Mouse (Mus musculus) B cell, adult 2 months (primary cell): ENCODE data around the gene Wnt3a.

Source experiments
- DNase-seq, 2 experiments: peaks; one replicate each; pipeline ENCODE4 v3.0.0; 2022

The Wnt3a gene

DNA sequence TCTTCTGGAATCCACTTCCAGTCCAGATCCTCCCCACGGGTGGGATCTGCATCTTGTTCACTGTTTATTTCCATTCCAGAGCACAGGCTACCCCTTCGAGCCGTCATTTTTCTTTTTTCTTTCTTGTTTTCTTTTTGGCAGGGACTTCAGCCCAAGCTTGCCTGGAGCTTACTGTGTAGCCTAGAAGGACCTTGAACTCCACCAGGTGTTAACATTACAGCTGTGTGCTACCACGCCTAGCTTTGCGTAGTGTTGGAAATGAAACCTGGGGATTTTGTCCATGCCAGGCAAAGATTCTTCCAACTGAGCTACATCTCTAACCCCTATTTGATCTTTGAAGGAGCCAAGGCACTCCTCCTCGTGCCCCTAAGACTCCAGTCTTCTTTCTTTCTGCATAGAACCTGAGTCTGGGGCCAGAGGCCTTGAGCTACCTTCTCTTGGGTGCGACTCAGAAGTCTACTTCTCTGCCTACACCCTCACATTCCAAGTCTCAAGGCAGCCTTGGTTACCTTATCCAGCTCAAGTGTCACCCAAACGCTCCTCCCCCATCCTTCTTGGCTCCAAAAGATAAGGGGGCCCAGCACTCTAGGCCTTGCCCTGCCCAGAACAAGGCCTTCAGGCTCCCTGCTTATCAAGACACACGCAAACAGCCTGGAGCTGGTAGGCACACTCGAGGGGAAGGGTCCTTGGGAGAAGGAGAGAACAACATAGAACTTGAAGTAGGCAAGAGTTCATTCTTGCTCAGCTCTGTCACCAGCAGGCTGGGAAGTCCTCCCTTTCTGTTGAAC lies 29.7 kb downstream of the Wnt3a start:
- DNase-seq, result no peak

DNA sequence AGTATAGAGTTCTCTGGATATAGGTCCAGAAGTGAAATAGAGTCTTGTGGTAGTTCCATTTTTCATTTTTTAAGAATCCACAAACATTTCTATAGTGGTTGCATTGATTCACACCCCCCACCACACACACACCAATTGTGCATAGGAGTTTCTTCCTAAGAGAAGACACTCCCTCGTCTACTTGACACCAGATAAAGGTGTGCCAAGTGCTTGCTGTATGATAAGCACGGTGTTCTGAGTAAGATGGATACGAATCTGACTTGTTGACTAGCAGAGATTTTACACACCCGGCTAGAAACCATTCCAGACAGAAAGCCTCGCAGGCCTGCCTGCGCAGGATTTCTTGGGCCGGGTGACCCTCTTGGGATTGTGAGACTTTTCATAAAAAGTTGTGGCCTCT lies 30.9 kb downstream of the Wnt3a start:
- no peak for DNase-seq

- no peak for DNase-seq
Observed at GRCm38 (mm10) chr11:59248101-59248500, 42.5 kb downstream of the Wnt3a start.

DNA sequence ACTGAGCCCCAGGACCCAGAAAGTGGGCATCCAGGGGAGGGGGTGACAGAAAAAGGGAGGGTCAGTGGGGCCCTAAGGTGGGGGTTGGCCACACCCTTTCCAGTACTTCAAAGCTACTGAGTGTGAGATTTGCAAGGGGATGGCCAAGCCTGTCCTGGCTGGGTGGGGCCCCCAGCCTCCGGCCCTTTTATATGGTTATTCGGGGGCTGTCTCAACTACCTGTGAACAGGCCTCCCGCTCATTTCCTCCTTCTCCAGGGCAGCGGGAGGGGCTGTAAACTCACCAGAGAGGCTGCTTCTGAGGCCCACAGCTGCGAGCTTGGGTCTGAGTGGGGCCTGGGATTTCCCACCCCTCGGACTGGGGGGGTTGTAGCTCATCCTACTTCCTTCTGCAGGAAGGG lies 46.7 kb downstream of the Wnt3a start:
- no peak for DNase-seq

DNA sequence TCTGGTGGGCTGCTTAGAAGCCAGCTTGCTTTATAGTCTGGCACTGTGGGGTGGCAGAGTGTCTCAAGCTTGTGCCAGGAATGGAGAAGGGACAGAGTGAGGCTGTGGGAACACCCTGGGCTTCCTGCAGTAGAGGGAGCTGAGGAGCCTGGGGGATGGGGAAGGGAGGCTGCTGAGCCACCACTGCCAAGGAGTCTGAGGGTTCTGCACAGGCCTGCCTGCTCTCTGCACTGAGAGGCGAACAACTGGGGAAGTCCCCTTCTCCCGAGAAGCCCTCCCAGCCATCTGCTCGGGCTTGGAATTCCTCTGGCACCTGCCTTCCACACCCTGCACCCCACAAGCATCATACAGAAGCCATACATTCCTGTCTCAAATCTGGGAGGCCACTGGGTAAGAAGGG lies 48.7 kb downstream of the Wnt3a start:
- DNase-seq, result no peak

DNA sequence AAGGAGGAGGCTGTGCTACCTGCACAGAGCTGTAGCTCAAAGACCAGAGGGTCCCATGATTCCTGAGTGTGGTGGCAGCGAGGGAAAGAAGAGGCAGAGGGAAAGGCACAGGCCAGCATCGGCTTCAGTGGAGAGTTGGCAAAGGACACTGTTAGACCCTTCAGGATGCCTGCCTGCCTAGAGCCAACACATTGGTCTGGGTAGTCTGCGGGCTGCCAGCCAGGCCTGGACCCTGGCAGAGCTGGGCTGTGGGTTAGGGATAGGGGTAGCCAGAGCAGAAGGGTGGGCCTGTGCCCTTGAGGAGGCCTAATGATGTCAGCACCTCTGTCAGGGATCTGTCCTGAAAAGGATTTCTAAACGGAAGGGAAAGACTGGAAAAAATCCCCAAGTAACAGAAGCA lies 50.8 kb downstream of the Wnt3a start:
- DNase-seq, result no peak

DNA sequence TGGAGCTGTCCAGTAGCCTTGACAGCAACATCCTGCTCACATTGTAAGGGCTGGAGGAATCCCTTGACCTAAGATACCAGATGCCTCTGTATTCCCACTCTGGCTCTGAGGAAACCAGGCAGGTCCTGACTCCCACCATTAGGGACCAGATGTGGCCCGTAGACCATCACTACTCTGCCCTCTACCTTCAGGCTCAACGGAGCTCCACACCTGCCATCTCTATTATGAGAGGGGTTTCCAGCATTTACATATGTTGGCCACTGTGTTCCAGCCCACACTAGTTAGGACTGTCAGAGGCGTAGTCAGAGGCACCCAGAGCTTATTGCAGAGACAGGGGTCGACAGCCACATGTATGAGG lies 51.1 kb downstream of the Wnt3a start:
- no peak for DNase-seq

DNA sequence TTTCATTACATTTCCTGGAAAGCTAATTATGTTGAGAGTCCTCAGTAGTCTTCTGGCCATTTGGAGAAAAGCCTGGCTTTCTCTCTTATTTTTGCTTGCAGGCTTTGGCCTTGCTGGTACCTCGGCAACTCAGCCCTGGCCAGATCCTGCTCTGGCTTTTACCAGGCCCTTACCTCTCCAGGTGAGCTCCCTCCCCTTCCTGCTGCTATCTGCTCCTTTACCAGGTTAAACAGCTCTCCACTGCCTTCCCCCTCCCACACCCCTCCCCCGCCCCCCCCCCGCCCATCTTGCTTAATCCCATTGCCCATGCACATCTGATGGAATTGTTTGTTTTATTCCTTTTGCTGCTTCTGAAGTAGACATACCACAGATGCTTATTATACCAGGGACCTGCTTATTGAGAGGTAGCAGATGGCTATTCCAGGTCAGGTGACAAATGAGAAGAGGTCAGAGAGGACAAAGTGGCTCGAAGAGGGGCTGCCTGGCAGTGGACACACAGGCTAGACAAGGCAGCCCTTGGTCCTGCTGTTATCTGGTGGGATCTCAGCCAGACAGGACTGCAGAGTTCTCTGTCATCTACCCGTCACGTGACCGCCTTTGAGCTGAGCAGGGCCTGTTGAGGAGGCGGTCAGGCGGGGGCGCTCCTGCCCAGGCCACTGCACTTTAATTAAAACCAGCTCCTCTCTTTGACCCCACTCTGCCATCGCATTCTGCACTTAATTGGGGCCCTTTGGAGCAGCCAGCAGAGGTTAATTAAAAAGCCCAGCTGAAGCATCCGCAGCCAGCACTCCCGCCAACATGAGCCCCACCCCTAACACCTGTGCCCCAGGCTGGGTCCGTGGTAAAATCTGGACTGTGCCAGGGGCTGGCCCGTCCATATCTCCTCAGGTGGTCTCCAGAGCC lies 51.8 kb downstream of the Wnt3a start:
- DNase-seq, result peak; percentile 43 to 52

DNA sequence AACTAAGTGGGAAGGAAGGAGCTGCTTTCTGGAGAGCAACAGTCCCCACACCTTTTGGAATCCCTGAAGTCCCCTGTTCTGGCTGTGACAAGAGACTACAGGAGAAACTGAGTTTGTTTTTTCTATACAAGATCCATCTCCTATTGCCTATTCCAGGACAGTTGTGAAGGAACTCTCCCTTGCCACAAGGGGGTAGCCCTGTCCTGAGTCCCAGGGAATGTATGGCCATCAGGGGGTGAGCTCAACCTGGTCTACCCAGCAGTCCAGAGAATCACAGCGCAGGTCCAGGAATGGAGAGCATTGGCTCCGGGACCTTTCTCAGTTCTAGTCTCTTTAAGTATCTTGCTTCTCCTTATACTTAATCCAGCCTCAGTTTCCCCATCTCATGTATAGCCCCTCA lies 57.8 kb downstream of the Wnt3a start:
- DNase-seq, result no peak

GRCm38 (mm10) chr11:59230144-59230760 lies 60.3 kb downstream of the Wnt3a start:
- DNase-seq, result peak; percentile 71 to 73

GRCm38 (mm10) chr11:59228122-59228953 lies 62.2 kb downstream of the Wnt3a start, which contains the start of gene Arf1:
Gene Arf1 (minus strand): TSS chr11:59228270.
- DNase-seq, result peak; percentile 98

DNA sequence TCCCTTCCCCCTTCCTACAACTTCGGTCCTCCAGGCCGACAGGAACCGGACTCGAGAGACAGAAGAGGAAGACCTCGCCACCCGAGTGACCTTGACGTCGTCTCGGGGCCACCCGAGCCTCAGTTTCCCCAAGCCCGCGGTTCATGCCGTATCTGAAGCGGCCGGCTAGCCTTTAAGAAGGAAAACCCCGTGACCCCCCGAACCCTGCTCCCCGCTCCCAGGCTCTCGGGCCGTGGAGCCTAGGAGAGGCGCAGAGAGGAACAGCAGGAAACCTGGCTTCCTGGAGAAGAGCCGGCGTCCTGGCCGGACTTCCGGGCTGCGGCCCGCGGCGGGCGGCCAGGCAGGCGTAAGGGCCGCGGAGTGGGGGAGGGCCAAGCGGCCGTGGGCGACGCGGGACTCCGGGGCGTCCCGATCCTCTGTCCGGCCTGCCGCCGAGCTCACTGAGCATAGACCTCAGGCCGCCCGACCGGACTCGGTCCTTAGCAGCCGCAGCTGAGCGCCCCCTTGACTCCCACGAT lies 62.9 kb downstream of the Wnt3a start:
- peak in 1 of 2 experiments; percentile 34 for DNase-seq

- DNase-seq, result peak in 1 of 2 experiments; percentile 25
Observed at GRCm38 (mm10) chr11:59226787-59227603, 63.6 kb downstream of the Wnt3a start.

DNA sequence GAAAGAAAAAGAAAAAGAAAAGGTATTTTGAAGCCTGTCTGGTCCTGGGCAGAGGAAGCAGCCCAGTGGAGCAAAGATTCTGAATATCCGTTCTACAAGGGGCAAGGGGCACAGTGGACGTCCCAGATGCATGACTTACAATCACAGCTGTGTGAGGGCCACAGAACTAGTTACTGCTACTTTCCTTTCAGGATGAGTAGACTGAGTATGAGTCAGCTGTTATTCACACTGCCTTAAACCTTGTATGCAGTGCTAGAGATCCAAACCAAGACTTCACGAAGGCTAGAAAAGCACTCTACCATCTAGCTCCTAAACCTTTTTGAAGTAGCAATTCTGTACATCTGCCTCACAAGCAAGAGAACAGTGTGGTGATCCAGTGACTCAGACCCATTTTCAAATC lies 64.3 kb downstream of the Wnt3a start:
- no peak for DNase-seq

GRCm38 (mm10) chr11:59225167-59225566 lies 65.4 kb downstream of the Wnt3a start:
- no peak for DNase-seq

DNA sequence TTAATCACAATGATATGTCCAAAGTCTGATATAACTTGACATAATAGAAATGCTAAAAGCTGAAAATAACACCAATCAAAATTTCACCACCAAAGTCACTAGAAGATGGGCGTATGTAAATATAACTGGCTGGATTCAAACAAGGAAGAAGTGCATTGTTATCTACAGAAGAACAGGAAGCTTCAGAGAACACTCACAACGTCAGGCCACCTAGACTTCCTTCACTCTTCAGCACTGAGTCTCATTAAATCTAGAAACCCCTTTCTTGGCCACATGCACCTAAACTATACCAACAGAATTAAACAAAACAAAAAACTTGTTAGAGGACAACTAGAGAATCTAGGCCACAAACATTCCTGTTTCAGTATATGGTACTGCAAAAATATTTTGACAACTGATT lies 66.1 kb downstream of the Wnt3a start:
- no peak for DNase-seq

DNA sequence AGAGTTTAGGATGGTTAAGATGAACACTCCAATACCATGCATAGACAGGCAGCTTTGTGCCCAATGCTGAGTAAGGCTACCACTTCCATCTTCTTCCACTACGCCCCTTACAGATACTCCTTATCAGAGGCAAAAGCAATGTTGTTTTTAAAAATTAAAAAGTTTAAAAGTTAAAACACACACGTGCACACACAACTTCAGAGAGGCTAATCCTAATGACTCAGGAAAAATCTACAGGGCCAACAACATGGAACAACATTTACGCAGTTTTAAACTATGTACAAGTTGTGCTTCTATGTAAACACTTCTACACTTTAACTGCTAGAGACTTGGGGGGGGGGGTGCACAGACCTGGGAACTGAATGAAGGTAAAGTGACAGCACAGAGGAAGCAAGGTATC lies 66.5 kb downstream of the Wnt3a start:
- no peak for DNase-seq

DNA sequence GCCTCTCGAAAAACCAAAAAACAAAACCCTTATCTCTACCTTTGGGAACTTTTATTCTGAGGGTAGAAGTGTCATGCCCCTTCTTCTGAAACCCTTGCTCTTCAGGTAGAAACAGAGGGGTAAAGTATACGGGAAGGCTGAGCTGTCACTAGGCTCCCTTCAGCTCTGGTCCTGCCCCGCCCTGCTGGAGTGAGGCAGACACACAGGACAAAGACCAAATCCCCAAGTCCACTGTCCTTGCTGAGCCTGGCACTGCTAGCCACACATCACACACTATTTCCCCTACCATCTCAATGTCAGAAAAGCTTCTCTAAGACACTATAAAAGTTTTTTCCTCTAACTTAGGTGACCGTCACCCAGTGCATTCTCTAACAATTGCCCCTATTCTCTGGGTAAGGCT lies 68.2 kb downstream of the Wnt3a start:
- no peak for DNase-seq

GRCm38 (mm10) chr11:59221604-59222003 lies 68.9 kb downstream of the Wnt3a start:
- DNase-seq, result peak in 1 of 2 experiments; percentile 32

DNA sequence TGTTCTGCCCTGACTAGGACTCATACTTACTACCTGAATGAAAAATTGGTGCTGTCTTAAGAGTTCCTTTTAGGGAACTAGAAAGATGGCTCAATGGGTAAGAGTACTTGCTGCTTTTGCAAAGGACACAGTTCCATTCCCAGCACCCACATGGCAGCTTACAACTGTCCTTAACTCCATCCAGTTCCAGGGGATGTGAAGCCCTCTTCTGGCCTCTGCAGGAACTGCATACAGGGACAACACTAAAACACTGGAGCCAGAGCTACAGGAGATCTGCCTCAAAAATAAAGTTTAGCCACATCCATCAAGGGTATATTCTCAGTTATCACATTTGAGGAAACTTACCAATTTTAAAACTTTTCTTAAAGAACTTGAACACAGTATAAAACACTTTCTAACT lies 71.5 kb downstream of the Wnt3a start:
- DNase-seq, result peak; percentile 61 to 64

GRCm38 (mm10) chr11:59218389-59218998 lies 72.1 kb downstream of the Wnt3a start:
- no peak for DNase-seq
